Mouse (Mus musculus) thymus, postnatal 36 days (tissue): Measurements from ENCODE around the gene Abcc2.

Source experiments
- DNase-seq, 2 experiments: peaks; one replicate each; pipeline ENCODE4 v3.0.0; 2022; ENCODE audit warnings: mixed read lengths in 2 of 2

The Abcc2 gene

DNA sequence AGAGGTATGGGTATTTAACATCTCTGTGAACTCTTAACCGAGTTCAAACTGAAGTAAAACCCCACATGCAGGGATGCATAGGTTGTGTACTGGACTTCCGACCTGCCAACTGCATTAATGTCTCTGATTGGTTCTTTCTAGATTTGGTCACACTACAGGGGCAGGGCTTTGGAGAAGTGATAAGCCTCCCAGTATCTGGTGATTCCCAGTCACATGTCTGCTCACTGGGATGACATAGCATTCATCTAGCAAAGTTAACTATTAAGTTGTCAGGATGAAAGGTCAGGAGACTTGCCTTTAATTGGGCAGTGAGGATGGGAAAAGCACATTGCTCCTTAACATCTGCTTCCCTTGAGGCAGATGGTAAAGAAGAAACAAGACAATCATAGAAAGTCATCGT is at the start of gene Abcc2:
Abcc2 (plus strand) TSS at position 213 of the 400 bp plus-strand sequence.
- no peak for DNase-seq

DNA sequence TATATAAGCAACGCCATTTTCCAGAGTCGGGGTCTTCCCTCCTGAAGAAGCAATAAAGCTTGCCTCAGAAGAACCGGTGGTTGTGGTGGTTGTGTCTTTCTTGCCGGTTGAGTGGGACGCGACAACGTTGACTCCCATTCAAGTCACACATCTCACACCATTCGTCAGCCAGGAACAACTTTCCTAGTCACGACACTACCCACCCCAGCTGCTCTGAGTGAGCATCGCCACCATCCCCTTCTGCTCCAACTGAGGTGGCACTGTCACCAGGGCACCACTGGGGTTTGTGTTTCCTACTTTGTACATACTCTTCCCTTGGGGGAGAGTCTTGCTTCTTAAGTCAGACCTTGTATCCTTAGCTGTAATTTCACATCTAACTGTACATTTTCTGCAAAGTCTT is 43.6 kb upstream of the Abcc2 start:
- no peak for DNase-seq

DNA sequence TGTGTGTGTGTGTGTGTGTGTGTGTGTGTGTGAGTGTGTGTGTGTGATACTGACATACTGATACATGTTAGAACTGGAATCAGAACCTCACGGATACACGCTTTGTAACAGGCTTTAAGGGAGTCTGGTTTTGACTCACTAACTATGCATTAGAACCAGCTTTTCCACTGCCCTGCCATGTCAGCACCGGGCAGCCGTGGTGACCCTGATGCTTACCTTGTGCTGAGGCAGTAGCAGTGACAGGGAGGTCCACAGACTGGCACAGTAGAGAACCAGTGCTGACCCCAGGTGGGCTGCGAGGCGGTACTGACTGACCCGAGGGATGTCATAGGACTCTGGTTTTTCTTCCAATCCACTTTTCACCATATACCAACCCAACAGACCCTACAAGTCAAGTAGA is 38.6 kb upstream of the Abcc2 start:
- no peak for DNase-seq

DNA sequence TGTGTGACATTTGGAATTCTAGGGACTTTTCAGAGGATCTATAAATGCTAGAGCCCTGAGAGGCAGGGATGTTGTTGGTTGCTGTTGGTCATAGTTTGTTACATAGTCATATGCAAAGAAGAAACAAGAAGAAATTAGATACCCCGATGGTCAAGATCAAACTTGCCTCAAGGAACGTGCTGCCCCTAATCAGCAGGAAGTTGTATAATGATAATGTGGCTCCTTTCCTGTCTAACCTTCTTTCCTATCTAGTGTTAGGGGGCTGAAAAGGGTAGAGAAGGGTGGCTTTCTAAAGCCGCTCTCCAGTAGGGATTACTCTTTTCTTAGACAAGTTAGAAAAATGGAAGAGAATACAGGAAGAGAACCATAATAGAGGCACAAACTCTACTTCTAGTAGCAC is 36.3 kb upstream of the Abcc2 start:
- no peak for DNase-seq

DNA sequence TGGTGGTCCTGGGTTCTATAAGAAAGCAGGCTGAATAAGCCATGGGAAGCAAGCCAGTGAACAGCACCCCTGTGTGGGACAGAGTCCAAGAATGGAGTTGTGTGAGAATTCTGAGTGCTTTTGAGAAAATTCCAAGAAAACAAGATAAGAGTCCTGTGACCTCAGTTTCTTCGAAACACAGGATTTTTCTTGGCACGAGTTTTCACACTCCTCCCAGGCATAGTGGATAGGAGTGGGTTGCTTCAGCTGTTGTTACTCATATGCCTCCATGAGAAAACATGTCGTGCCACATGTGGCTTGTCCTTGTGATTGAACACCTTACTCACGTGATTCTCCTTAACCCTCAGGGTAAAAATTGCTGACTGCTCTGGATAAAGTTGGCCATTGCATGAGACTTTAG is 34.1 kb upstream of the Abcc2 start:
- no peak for DNase-seq

DNA sequence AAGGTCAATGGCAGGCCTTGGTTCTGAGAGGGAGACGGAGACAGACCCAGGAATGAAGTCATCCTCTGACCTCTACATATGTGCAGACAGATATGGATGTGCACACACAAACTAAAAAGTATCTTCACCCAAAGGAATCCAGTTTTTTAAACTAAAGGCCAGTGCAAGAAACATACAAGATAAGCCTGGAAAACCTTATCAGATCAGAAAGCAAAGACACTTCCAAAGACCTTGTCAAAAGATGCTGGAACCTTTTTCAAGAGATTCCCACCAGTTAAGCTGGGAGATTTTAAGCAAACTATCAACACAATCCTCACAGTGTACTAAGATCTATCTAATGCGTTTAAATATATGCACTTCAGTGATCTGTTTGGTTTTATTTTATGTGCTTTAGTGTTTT is 32.0 kb upstream of the Abcc2 start:
- DNase-seq = no peak

DNA sequence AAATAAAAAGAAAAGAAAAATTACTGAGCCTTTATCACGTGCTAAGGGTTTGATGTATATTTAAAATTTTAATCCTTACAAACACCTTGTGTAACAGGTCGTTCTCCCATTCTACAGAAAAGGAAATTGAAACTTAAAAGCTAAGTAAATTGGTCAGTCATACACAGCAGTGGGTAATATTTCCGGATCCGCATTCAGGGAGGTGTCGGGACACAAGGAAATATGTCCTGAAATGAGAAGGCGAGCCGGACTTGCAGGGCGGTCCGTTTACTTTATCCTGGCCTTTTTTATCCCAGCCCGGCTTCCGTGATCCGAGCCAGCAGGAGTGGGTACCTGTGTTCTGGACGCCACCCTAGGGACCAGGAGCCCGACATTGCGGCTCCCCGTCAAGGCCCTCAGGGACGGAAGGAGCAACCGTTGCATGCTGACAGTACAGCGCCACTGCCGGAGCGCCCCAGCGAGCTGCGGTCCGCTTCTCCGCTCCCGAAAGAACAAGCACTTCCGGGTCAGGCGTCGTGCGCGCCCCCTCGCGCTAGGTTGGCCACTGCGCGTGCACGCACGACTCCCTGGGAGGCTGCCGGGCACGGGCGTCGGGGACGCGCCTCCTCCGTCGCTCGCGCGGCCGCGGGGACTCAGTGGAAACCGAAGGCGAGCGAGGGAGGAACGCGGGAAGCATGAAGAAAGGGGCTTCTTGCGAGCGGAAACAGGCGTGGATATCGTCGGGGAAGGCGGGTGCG is 29.3 kb upstream of the Abcc2 start, which contains the start of the genes Cutc and Cox15:
Cutc (plus strand) TSS at position 508 of the 737 bp plus-strand sequence.
Cox15 (minus strand) TSS at position 512 of the 737 bp plus-strand sequence.
- peak; percentile 98 to 99 for DNase-seq

DNA sequence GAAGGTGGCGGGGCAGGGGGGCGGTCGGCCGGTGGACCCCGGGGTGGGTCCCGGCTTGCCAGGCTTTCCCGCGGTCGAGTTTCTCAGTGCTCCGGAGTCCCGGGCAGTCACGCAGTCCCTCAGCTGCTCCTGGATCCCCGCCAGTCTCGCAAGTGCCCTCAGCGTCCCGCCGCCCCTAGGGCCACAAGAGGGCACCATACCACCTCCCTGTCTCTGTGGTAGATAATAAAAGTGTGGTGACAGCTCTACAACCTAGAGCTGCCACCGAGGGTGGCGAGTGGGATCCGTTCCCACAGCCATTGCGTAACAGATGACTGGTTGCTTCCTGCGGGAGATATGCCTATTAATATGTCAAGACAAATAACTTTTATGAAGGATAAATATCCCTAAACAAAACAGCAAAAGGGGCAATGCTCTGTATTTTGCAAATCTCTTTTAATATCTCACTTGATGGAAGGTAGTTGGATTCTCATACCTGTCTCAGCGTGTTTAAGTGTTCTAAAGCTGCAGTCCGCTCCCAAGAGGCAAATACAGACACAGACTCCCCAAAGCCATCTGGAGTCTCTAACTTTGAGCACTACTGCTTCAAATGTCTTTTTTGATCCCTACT is 28.7 kb upstream of the Abcc2 start:
- DNase-seq = peak; percentile 91

DNA sequence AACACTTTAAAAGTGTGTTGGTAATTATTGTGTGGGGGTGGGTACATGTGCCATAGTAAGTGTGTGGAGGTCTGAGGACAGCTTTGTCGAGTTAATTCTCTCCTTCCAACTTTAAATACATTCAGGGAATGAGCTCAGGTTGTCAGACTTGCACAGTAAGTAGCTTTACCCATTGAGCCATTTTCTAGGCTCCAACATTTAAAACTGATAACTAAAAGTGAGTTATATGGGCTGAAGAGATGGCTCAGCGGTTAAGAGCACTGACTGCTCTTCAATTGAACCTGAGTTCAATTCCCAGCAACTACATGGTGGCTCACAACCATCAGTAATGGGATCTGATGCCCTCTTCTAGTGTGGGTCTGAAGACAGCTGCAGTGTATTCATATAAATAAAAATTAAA is 27.8 kb upstream of the Abcc2 start:
- DNase-seq = no peak

DNA sequence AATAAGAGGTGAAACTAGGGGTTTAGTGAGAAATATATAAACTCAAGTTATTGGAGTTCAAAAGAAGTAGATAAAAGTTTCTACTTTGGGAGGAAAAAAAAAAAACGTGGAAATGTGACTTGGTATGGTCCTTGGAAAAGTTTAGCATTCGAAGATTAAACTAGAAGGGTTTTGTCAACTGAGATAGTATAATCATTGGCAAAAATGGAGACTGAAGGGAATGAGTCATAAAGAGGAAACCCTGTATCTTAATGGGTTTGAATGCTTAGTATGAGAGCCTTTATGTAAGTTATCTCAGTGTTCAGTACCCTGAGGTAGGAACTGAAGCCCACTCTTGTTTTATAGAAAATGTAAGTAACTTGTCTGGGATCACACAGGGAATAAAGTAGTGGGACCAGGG is 27.1 kb upstream of the Abcc2 start:
- no peak for DNase-seq

DNA sequence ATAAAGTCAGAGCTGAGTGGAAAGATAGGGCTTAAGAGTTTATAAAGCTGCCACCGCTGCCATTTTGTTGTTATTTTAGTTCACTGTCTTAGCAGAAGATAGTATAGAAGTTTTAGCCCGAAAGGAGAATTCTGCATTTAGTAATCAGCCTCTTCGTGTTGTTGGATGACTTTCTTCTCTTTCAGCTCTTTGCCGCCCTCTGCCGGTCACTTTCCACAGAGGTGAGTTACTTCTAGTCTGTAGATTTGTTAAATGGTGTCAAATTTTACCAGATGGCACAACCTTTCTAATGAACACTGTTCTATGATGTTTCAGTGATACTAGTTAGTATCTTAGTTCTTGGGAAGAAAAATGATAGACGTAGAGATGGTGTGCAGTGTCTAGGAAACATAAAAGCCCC is 21.5 kb upstream of the Abcc2 start:
- peak; percentile 70 to 80 for DNase-seq

DNA sequence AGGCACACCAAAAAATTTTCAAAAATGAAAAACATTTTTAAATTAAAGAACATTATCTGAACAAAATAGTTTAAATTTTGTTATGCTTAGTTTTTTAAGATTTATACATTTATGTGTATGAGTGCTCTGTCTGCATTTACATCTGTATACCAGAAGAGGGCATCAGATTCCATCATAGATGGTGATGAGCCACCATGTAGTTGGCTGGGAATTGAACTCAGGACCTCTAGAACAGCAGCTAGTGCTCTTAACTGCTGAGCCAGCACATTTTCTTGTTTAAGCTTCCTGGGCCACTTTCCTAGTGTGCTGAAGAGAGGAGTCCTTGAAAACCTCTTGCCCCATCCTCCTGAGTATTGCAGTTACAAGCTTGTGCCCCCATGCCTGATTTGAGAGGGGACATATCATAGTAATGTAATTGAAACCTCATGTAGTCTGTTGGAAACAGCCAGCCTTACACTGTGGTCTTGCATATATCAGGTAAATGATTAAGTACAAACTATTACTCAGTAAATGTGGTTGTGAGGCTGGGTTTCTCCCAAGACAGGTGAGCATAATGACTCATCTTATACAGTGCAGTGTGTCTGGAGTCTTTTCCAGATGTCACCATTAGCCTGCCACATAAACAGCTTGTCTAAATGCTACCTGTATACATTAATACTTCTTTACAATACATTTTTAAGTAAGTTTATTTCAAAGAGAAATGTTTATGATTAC is 20.3 kb upstream of the Abcc2 start:
- no peak for DNase-seq

DNA sequence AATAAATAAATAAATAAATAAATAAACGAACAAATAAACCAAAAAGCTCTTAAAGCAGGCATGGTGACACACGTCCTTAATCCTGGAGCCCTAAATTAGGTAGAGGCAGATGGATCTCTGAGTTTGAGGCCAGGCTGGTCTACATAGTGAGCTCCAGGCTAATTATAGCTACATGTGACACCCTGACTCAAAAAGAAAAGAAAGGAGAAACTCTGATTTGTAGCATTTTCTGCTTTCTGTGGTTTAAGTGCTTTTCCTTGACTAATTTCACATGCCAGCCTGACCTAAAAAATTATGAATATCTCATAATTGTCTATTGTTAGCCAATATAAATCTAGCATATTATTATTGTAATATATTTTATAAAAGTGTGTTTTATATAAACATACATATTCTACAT is 19.6 kb upstream of the Abcc2 start:
- no peak for DNase-seq

DNA sequence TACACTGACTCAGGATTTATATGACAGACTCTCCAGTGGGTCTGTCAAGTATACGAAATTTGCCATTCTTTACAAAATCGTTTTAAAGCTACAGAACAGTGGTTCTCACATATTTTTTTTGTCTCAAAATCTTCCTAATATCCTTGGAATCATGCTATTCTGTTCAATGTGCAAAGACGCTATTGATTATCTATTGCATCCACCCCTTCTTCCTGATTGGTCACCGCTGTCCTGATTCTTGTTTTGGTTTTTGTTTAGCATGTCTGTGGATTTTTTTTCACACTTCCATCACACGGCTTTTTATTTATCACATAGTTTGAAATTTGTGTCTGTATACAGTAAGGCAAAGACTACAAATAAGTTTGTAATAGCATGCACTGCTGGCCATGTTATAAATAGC is 15.5 kb upstream of the Abcc2 start:
- no peak for DNase-seq

DNA sequence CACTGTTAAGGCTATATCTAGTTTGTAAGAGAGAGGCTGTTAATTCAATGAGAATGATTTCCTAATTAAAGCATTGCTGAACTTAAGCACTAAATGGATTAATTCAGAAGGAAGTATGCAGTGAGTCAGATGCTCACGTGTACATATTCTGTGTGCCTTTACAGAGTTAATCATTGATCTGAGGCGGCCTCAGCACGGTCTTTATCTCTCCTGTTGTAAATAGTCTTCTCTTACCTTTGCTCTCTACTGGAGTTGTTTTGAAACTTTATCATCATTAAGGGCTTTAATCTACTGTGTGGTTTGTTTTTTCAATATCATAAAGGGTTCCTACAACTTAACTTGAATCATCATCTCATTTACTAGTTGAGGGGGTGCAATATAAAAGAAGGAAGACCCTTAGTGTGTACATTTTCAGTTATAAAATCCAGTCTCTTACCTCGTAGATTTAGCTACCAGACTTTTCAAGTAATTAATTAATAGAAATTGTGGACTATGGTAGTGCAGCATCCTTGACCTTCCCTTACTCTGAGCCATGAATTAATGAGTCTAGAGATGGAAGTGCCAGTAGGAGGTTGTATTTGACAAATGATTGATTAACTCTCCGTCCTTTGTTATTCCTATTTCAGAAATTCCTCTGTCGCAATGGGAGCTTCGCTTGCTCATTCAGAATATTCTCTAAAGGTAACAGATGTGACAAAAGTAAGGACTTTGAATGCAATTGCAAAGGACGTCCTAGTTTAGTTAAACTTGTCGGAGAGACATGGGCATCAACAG is 14.3 kb upstream of the Abcc2 start:
- no peak for DNase-seq

DNA sequence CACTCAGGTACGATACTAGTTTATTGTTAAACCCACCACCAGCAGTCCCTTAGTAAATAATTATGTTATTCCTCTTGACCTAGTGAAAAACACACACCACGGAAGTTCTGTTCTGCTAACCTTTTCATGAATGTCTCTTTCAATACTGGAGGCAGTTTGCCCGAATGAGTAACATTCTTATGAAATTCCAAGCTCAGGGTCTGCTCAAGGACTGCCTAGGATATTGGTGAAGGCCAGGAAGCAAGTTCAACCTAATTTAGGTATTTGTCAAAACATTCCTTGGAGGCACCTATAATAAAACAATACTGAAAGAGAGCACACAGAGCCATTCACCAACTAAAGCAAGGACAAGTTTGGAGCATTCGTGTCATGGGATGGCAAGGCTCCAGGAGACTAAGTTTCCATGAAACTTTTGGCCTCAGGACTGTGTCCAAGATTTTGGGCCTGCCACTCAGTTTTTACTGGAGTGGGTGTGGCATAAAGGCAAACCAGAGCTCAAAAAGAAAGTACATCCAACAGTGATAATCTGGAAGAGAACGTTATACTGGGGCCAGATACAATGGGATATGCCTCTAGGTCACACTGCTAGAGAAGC is 12.5 kb upstream of the Abcc2 start:
- no peak for DNase-seq

DNA sequence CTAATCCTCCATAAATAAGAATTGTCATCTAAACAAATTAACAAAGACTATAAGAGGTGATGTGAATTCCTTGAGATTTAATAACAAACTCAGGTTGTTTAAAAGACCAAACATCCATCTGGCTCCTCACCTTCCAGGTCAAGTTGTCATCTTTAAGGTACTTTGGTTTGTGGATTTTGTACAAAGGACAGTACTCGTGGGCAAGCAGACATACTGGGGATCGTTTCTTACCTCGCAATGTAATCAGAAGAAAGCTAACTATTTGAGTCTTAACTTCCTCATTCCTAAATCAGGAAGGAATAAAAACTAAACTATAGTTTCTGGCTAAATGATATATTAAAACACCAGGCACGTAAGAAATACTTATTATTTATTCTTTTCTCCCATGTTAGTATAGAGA is 11.4 kb upstream of the Abcc2 start:
- no peak for DNase-seq

DNA sequence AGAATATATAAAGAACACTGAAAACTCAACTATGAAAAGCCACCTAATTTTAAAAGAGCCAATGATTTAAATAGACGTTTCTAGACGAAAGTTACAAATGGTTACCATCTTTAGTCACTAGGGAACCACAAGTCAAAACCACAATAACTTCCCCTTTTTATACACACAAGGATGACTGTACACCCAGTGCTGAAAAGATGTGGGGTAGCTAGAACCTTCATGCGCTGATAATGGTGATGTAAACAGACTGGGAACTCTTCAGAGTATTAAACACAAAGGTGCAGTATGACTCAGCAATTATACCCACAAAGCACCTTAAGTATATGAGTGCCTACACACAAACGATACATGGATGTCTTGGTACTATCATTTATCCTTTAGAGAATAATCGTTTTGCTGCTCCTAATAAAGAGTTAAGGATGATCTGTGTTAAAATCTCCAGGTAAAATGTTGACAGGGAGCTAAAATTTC is 10.5 kb upstream of the Abcc2 start:
- DNase-seq = no peak

DNA sequence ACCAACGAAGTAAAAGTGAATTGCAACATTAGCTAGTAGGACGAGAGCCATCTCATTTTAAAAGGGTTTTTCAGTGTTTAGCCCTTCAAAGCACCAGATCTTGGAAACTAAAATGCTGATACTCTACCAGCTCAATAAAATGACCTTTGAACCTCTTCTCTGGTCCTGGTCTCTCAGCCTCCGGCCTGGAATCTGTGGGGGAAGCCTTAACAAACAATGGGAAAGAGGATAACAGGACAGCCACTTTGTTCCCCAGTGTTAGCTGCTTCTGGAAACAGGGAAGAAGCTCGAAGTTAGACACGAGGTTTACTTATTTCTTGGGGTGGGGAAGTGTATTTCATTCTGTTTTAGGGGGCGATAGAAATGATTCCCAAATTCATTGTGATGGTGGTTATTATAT is 9.7 kb upstream of the Abcc2 start:
- no peak for DNase-seq

DNA sequence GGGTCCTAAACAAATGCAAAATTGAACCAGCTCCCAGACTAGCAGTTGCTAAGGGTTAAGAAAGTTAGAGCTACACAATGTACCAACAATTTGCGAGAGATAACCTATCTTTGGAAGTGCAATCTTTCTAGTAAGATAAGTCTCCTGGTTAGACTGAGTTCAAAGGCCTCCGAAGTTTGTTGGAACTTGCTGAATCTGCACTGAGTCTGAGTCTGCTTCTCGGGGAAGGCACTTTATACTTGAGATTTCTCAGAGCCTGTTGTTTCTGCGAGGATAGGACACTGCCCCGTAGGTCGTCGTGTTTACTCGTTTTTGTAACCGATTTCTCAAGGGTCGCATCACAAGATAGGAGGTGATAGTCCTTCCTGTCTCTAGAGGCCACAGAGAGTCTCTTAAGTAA is 6.6 kb upstream of the Abcc2 start:
- DNase-seq = no peak

DNA sequence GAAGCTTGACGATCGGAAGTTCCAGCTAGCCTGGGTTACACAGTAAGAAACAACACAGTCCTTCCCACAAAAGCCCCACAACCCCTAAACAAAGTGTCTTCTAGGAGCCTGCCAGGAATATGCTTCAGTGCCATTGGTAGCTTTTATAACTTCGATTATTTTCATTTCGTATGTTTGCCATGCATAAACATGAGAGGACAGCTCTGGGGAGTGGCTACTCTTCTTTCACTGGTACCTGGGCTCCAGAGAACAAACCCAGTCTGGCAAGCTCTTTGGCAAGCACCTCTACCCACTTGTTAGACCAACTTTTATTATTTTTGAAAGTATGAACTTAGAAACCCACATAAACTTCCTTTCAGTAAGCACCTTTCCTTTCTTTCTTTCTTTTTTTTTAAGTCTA is 5.4 kb upstream of the Abcc2 start:
- DNase-seq = no peak

DNA sequence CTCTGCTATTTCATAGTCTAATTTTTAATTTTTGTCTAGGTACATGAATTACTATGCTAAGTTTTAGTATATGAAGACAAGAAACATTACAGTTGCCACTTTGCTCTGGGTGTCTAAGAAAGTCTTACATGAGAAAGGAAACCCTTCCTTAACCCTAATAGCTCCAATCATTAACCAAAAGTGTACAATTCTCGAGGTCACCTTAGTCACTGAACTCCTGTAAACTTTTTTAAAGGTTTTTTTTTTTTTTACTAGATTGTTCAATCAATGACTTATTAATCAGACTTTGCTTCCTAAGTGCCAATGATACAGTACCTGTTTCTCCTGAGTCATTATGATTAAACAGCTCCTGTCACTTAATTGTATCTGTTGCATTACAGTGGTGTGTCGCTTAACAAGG is 4.7 kb upstream of the Abcc2 start:
- no peak for DNase-seq

DNA sequence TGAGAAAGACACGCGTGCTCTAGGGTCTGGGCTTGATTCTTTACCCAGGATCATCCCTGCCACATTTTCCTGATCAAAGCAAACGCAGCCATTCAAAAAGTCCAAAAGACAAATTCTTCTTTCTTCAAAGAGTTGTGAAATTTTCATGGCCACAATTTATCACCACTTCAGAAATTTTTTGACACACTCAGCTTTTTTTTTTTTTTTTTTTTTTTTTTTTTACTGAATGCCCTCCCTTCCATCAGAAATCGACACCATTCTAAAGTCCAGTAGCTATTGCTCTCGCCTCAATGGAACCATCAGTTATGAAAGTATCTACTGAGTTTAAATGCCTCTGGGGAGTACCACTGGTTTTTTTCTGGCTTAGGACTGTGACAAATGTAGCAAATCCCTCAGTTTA is 1.6 kb upstream of the Abcc2 start:
- DNase-seq = no peak
